Mouse (Mus musculus): ENCODE results near the gene Clcn1.

Gene Clcn1

GRCm38 (mm10) chr6:42309816-42310378 lies 23.4 kb downstream of the Clcn1 start:
- peak; percentile 15 for DNase-seq

- no peak for DNase-seq
Measured at GRCm38 (mm10) chr6:42310427-42311053, 24.1 kb downstream of the Clcn1 start.

- no peak for DNase-seq
Measured at GRCm38 (mm10) chr6:42318293-42318692, 31.8 kb downstream of the Clcn1 start.

GRCm38 (mm10) chr6:42323371-42324066 lies 37.0 kb downstream of the Clcn1 start:
- DNase-seq, result peak; percentile 18

GRCm38 (mm10) chr6:42324067-42324481 lies 37.6 kb downstream of the Clcn1 start:
- no peak for DNase-seq

GRCm38 (mm10) chr6:42324482-42325267 lies 38.2 kb downstream of the Clcn1 start, which contains the start of gene Fam131b:
TSS of gene Fam131b (minus strand) at chr6:42324643.
- peak; percentile 75 for DNase-seq

- DNase-seq, result peak; percentile 86
Measured at GRCm38 (mm10) chr6:42325268-42325609, 38.8 kb downstream of the Clcn1 start.

GRCm38 (mm10) chr6:42326509-42326908 lies 40.0 kb downstream of the Clcn1 start:
- DNase-seq, result no peak

GRCm38 (mm10) chr6:42328757-42329156 lies 42.3 kb downstream of the Clcn1 start:
- no peak for DNase-seq

- DNase-seq, result no peak
Measured at GRCm38 (mm10) chr6:42330216-42330615, 43.7 kb downstream of the Clcn1 start.

- DNase-seq, result no peak
Measured at GRCm38 (mm10) chr6:42330946-42331345, 44.5 kb downstream of the Clcn1 start.

- no peak for DNase-seq
Measured at GRCm38 (mm10) chr6:42339189-42339588, 52.7 kb downstream of the Clcn1 start.

GRCm38 (mm10) chr6:42339981-42340380 lies 53.5 kb downstream of the Clcn1 start:
- no peak for DNase-seq

GRCm38 (mm10) chr6:42342171-42342570 lies 55.7 kb downstream of the Clcn1 start:
- no peak for DNase-seq

- peak; percentile 79 for DNase-seq
Measured at GRCm38 (mm10) chr6:42343361-42344120, 57.1 kb downstream of the Clcn1 start.

GRCm38 (mm10) chr6:42344255-42344654 lies 57.8 kb downstream of the Clcn1 start:
- peak; percentile 17 for DNase-seq

GRCm38 (mm10) chr6:42348281-42349005 lies 62.0 kb downstream of the Clcn1 start:
- no peak for DNase-seq

- peak; percentile 88 for DNase-seq
Measured at GRCm38 (mm10) chr6:42349006-42349425, 62.5 kb downstream of the Clcn1 start.

- DNase-seq, result peak; percentile 88
Measured at GRCm38 (mm10) chr6:42349426-42350020, 63.0 kb downstream of the Clcn1 start, which contains the start of gene Zyx. TSS of gene Zyx (plus strand) at chr6:42349630.

- DNase-seq, result peak; percentile 67
Measured at GRCm38 (mm10) chr6:42350021-42350967, 63.8 kb downstream of the Clcn1 start.
